Mouse (Mus musculus): Measurements from ENCODE around the gene Rnaseh1. TPM values are rescaled to one million over a fixed set of nuclear protein-coding genes. Genes with fewer than 3 reads are reported as not detected.

Rnaseh1 gene
- polyA plus RNA-seq, 1 experiment from 2014 or later: 28.8 TPM

DNA sequence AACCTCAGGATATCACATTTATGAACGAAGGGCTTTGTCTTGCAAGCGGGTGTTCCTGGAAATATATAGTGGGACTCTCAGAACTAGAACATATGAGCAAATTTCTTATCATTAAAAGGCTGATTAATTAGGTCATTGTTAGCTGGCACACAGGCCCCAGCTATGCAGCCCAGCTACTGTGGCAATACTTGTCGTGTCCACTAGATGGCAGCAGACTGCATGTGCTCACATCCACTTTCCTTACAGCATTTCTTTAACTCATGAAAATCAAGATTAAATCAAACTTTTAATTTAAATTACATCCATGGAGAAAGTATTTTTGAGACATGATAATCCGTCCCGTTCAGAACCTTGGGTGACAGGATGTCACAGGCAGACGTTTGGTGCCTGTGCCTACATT is 50.3 kb downstream of the Rnaseh1 start:
- DNase-seq (ENCODE audit: low spot score, missing footprints): peak; percentile 98
- H3K4me3 ChIP-seq (ENCODE audit: low read depth, low read length): no peak overlapping the region
- peaks cover 7% of the 10 kb centered on the region for H3K4me1 ChIP-seq (ENCODE audit: control insufficient read depth, insufficient read depth, low read length)
- peak; percentile 45; the same call in 1 of the 2 replicates for ATAC-seq (ENCODE audit: low FRiP score)
- WGBS: 9% methylated on average over 6 of the region's 6 CpGs
- H3K4me2 ChIP-seq: no peak overlapping the region
- no peak overlapping the region for H3K9ac ChIP-seq (ENCODE audit: low read length)
- 0 out of 2 replicates have a peak overlapping the region, but pooled peaks have one; percentile 55 for H3K27ac ChIP-seq (ENCODE audit: low read depth, low read length)
- H3K36me3 ChIP-seq (ENCODE audit: control insufficient read depth, insufficient read depth, low read length): no peaks in the 10 kb centered on the region
- H3K9me3 ChIP-seq (ENCODE audit: control insufficient read depth, low read length): no peaks in the 10 kb centered on the region
- no peaks in the 10 kb centered on the region for H3K27me3 ChIP-seq (ENCODE audit: control insufficient read depth, insufficient read depth, low read length)

DNA sequence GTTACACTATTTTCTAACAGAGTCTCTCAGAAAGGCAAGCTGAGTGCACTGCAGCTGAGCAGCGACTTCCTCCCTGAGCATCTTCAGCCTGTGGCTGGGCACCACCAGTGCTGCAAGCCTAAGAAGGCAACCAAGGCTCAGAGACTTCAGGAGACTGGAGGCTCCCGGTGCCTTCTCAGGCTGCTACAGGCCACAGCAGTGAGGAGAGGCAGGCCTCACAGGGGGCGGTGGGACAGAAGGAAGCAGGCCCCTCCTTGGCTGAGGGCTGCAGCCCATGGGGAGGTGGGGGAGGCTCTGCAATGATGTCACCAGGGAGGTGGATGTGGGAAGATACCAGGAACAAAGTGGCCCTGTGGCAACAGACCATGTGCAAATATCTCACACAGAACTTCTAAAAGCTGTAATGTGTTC is 50.7 kb downstream of the Rnaseh1 start:
- 34% methylated on average over 3 of the region's 3 CpGs for WGBS
- Histone ChIP-seq H3K27me3 (ENCODE audit: control insufficient read depth, insufficient read depth, low read length) (no peaks in the 10 kb centered on the region), H3K36me3 (ENCODE audit: control insufficient read depth, insufficient read depth, low read length) (no peaks in the 10 kb centered on the region), H3K4me1 (ENCODE audit: control insufficient read depth, insufficient read depth, low read length) (peaks cover 10% of the 10 kb centered on the region), H3K9ac (ENCODE audit: low read length) (peak overlapping the region; percentile 46; the same call in 1 of the 2 replicates), H3K9me3 (ENCODE audit: control insufficient read depth, low read length) (no peaks in the 10 kb centered on the region), H3K4me3 (ENCODE audit: low read depth, low read length) (no peak overlapping the region), H3K27ac (ENCODE audit: low read depth, low read length) (peak overlapping the region; percentile 55; the same call in 1 of the 2 replicates), H3K4me2 (no peak overlapping the region)
- DNase-seq (ENCODE audit: low spot score, missing footprints) (no peak), ATAC-seq (ENCODE audit: low FRiP score) (peak; percentile 57; the same call in 1 of the 2 replicates)

DNA sequence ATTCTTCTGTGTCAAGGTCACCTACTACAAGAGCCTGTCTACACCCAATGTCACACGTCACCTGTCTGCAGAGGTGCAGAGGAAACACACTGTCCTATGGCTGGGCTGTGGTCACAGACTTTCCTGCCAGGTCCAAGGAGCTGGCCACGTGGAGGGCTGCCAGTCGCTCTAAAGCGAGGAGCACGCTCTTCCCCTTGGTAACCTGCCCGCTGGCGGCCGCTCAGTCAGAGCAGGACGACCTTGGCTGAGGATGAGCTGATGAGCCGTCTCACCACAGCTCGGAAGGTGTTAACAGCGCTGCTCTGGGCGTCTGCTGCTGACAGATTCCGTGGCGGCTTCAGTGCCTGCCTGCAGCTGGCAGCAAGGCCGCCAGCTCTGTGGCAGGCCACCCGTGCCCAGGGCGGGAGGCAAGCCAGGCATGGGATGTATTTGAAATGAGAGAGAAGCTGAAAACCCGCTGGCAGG is 51.2 kb downstream of the Rnaseh1 start:
- Histone ChIP-seq H3K9me3 (ENCODE audit: control insufficient read depth, low read length) (no peaks in the 10 kb centered on the region), H3K9ac (ENCODE audit: low read length) (no peak overlapping the region), H3K4me2 (no peak overlapping the region), H3K4me1 (ENCODE audit: control insufficient read depth, insufficient read depth, low read length) (peaks cover 10% of the 10 kb centered on the region), H3K27me3 (ENCODE audit: control insufficient read depth, insufficient read depth, low read length) (no peaks in the 10 kb centered on the region), H3K27ac (ENCODE audit: low read depth, low read length) (no peak overlapping the region), H3K4me3 (ENCODE audit: low read depth, low read length) (no peak overlapping the region), H3K36me3 (ENCODE audit: control insufficient read depth, insufficient read depth, low read length) (no peaks in the 10 kb centered on the region)
- DNase-seq (ENCODE audit: low spot score, missing footprints) (no peak), ATAC-seq (ENCODE audit: low FRiP score) (0 out of 2 replicates have a peak, but pooled peaks have one; percentile 20)
- WGBS: 86% methylated on average over 19 of the region's 19 CpGs

DNA sequence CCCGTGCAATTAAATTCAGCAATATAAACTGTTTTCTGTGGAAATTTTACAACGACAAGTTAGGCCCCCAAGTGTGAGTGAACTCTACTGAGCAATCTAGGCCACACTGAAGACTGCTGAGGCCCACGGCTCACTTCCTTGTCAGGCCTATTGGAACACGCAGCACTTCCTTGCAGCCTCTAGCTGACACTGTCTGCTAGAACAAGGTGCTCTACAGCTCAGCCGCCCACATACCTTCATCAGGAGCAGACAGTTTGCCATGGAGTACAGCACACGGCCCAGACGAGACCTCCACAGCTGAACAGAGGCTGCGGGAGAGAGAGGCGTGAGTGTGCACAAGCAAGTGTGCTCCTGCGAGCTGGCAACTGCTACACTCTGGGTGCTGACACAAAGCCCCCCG is 51.9 kb downstream of the Rnaseh1 start:
- no peaks in the 10 kb centered on the region for H3K27me3 ChIP-seq (ENCODE audit: control insufficient read depth, insufficient read depth, low read length)
- H3K9ac ChIP-seq (ENCODE audit: low read length): peak overlapping the region; percentile 9; the same call in 1 of the 2 replicates
- peaks cover 10% of the 10 kb centered on the region for H3K4me1 ChIP-seq (ENCODE audit: control insufficient read depth, insufficient read depth, low read length)
- no peaks in the 10 kb centered on the region for H3K36me3 ChIP-seq (ENCODE audit: control insufficient read depth, insufficient read depth, low read length)
- no peak overlapping the region for H3K4me2 ChIP-seq
- H3K9me3 ChIP-seq (ENCODE audit: control insufficient read depth, low read length): no peaks in the 10 kb centered on the region
- ATAC-seq (ENCODE audit: low FRiP score) (no peak), DNase-seq (ENCODE audit: low spot score, missing footprints) (no peak)
- no peak overlapping the region for H3K4me3 ChIP-seq (ENCODE audit: low read depth, low read length)
- 90% methylated on average over 11 of the region's 11 CpGs for WGBS
- no peak overlapping the region for H3K27ac ChIP-seq (ENCODE audit: low read depth, low read length)

GRCm38 (mm10) chr12:28704381-28704780 is 55.0 kb downstream of the Rnaseh1 start:
- H3K9ac ChIP-seq (ENCODE audit: low read length): peak overlapping the region; percentile 13
- no peak overlapping the region for H3K27ac ChIP-seq (ENCODE audit: low read depth, low read length)
- no peak overlapping the region for H3K4me2 ChIP-seq
- ATAC-seq (ENCODE audit: low FRiP score) (no peak), DNase-seq (ENCODE audit: low spot score, missing footprints) (peak; percentile 91)
- H3K9me3 ChIP-seq (ENCODE audit: control insufficient read depth, low read length): no peaks in the 10 kb centered on the region
- peaks cover 10% of the 10 kb centered on the region for H3K4me1 ChIP-seq (ENCODE audit: control insufficient read depth, insufficient read depth, low read length)
- no peaks in the 10 kb centered on the region for H3K36me3 ChIP-seq (ENCODE audit: control insufficient read depth, insufficient read depth, low read length)
- H3K4me3 ChIP-seq (ENCODE audit: low read depth, low read length): no peak overlapping the region
- no peaks in the 10 kb centered on the region for H3K27me3 ChIP-seq (ENCODE audit: control insufficient read depth, insufficient read depth, low read length)
- WGBS: 6% methylated on average over 12 of the region's 12 CpGs

- H3K36me3 ChIP-seq (ENCODE audit: control insufficient read depth, insufficient read depth, low read length): no peaks in the 10 kb centered on the region
- H3K27me3 ChIP-seq (ENCODE audit: control insufficient read depth, insufficient read depth, low read length): no peaks in the 10 kb centered on the region
- ATAC-seq (ENCODE audit: low FRiP score) (no peak), DNase-seq (ENCODE audit: low spot score, missing footprints) (peak; percentile 79)
- no peaks in the 10 kb centered on the region for H3K9me3 ChIP-seq (ENCODE audit: control insufficient read depth, low read length)
- H3K27ac ChIP-seq (ENCODE audit: low read depth, low read length): no peak overlapping the region
- H3K4me1 ChIP-seq (ENCODE audit: control insufficient read depth, insufficient read depth, low read length): peaks cover 7% of the 10 kb centered on the region
- 90% methylated on average over 6 of the region's 6 CpGs for WGBS
- H3K9ac ChIP-seq (ENCODE audit: low read length): no peak overlapping the region
- no peak overlapping the region for H3K4me2 ChIP-seq
- no peak overlapping the region for H3K4me3 ChIP-seq (ENCODE audit: low read depth, low read length)
These were observed 55.8 kb downstream of the Rnaseh1 start for GRCm38 (mm10) chr12:28705204-28705603.

- no peak overlapping the region for H3K4me3 ChIP-seq (ENCODE audit: low read depth, low read length)
- 82% methylated on average over 4 of the region's 4 CpGs for WGBS
- H3K9ac ChIP-seq (ENCODE audit: low read length): no peak overlapping the region
- peaks cover 6% of the 10 kb centered on the region; the same call in 1 of the 2 replicates for H3K4me1 ChIP-seq (ENCODE audit: control insufficient read depth, insufficient read depth, low read length)
- DNase-seq (ENCODE audit: low spot score, missing footprints) (peak; percentile 57), ATAC-seq (ENCODE audit: low FRiP score) (no peak)
- 0 out of 2 replicates have a peak, but pooled peaks cover 2% of the 10 kb centered on the region for H3K36me3 ChIP-seq (ENCODE audit: control insufficient read depth, insufficient read depth, low read length)
- no peaks in the 10 kb centered on the region for H3K9me3 ChIP-seq (ENCODE audit: control insufficient read depth, low read length)
- H3K27me3 ChIP-seq (ENCODE audit: control insufficient read depth, insufficient read depth, low read length): no peaks in the 10 kb centered on the region
- H3K4me2 ChIP-seq: no peak overlapping the region
- no peak overlapping the region for H3K27ac ChIP-seq (ENCODE audit: low read depth, low read length)
These were observed 58.8 kb downstream of the Rnaseh1 start for GRCm38 (mm10) chr12:28708154-28708553.

Small RNA genes lying within 50 kb of the gene (microRNA-seq; reads per million reads assigned to microRNA genes)
- gene Mir6937: not detected

Other genes starting within 250 kb of the Rnaseh1 start
- 0.10 and 0.18 TPM in 2 replicates for gene Dcdc2c, start 97.2 kb upstream of the Rnaseh1 start, polyA plus RNA-seq (2014; fragmentation: Nextera tagmentation; extraction: Ambion mirVana)
- gene Allc, start 67.1 kb upstream of the Rnaseh1 start, polyA plus RNA-seq (2014; fragmentation: Nextera tagmentation; extraction: Ambion mirVana): not detected in 2 replicates
- 0.11 and 0.22 TPM in 2 replicates for gene Colec11, start 26.2 kb upstream of the Rnaseh1 start, polyA plus RNA-seq (2014; fragmentation: Nextera tagmentation; extraction: Ambion mirVana)
- gene Rps7, start 13.6 kb upstream of the Rnaseh1 start, polyA plus RNA-seq (2014; fragmentation: Nextera tagmentation; extraction: Ambion mirVana): 750 and 791 TPM in 2 replicates
- gene Adi1, start 25.6 kb downstream of the Rnaseh1 start, polyA plus RNA-seq (2014; fragmentation: Nextera tagmentation; extraction: Ambion mirVana): 45.0 and 48.1 TPM in 2 replicates
- gene Trappc12, start 100.9 kb downstream of the Rnaseh1 start, polyA plus RNA-seq (2014; fragmentation: Nextera tagmentation; extraction: Ambion mirVana): 35.9 and 37.8 TPM in 2 replicates
- gene Eipr1, start 102.2 kb downstream of the Rnaseh1 start, polyA plus RNA-seq (2014; fragmentation: Nextera tagmentation; extraction: Ambion mirVana): 40.4 and 43.0 TPM in 2 replicates

Data from midbrain, embryonic 11.5 days (tissue).